ENCODE assay signal across 16 mouse cellular contexts in the genomic region with DNA sequence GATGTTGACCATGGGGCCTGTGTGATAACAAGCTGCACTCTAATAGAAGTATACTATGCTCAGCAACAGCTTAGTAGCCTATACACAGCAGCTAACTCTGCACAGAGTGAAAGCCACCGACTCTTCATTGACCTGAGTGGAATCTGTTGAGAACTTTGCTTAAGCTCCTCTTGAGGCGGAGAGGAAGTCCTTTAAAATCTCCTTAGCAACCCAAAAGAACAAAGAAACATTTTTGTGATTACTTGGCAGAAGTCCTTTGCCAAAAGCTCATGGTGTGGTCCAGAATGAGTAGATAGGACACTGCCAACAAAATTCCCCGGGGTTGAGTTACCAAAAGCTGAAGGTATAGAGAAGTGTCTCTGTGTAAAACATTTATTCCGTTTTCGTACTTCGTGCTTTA.
DNase-seq lines count a peak whose midpoint lies in the region; ATAC-seq lines count a peak whose summit lies in the region.
"Had no signal": no experiment of that assay in that cellular context is flagged by ENCODE, and none has a peak within 500 bp of the region (broad histone marks: within the 10 kb centered on the region; RNA-seq: fewer than 3 reads in every experiment).

No protein-coding gene starts in this region.

- no peaks in the 10 kb centered on the region for H3K9me3 ChIP-seq in kidney, embryonic 15.5 days (replicated peaks)
- H3K9me3 ChIP-seq in embryonic facial prominence, embryonic 15.5 days (replicated peaks), result no peaks in the 10 kb centered on the region
- no peaks in the 10 kb centered on the region for H3K9me3 ChIP-seq in forebrain, embryonic 10.5 days
- H3K9me3 ChIP-seq: neural tube, embryonic 15.5 days had no signal

- H3K4me3 ChIP-seq in kidney, embryonic 15.5 days (replicated peaks), result no peak overlapping the region
- H3K4me3 ChIP-seq in embryonic facial prominence, embryonic 15.5 days (replicated peaks), result no peak overlapping the region
- no peak overlapping the region for H3K4me3 ChIP-seq in forebrain, embryonic 10.5 days
- H3K4me3 ChIP-seq: erythroblast, embryonic 14.5 days; neural tube, embryonic 15.5 days had no signal

- H3K27me3 ChIP-seq in kidney, embryonic 15.5 days, result no peaks in the 10 kb centered on the region
- H3K27me3 ChIP-seq in embryonic facial prominence, embryonic 15.5 days, result no peaks in the 10 kb centered on the region
- no peaks in the 10 kb centered on the region for H3K27me3 ChIP-seq in forebrain, embryonic 10.5 days (ENCODE audit: poor library complexity, severe bottlenecking)
- H3K27me3 ChIP-seq: neural tube, embryonic 15.5 days had no signal

- ATAC-seq in kidney, embryonic 15.5 days (replicated peaks; ENCODE audit: low FRiP score), result no peak
- no peak for ATAC-seq in embryonic facial prominence, embryonic 15.5 days (ENCODE audit: insufficient number of reproducible peaks, low FRiP score, low TSS enrichment, low read depth)
- ATAC-seq: forebrain, embryonic 16.5 days had no signal

- no peak overlapping the region for H3K9ac ChIP-seq in kidney, embryonic 15.5 days
- H3K9ac ChIP-seq in embryonic facial prominence, embryonic 15.5 days, result no peak overlapping the region
- H3K9ac ChIP-seq: neural tube, embryonic 15.5 days had no signal

- 95% methylated on average over 6 of the region's 6 CpGs for WGBS in kidney, embryonic 15.5 days
- whole genome bisulfite sequencing in embryonic facial prominence, embryonic 15.5 days, result 87% methylated on average over 6 of the region's 6 CpGs
- WGBS in forebrain, embryonic 10.5 days, result 92% methylated on average over 6 of the region's 6 CpGs

- peaks cover 8% of the 10 kb centered on the region for H3K4me1 ChIP-seq in kidney, embryonic 15.5 days
- peaks cover 7% of the 10 kb centered on the region for H3K4me1 ChIP-seq in embryonic facial prominence, embryonic 15.5 days
- peaks cover 4% of the 10 kb centered on the region for H3K4me1 ChIP-seq in forebrain, embryonic 10.5 days
- H3K4me1 ChIP-seq: neural tube, embryonic 15.5 days had no signal

- DNase-seq in cerebellum, postnatal 10 days, result peak; percentile 4 to 10
- no peak for DNase-seq in cerebellum, postnatal 14 days
- no peak for DNase-seq in kidney, postnatal 4 days
- peak; percentile 55 for DNase-seq in lung, postnatal 10 days
- DNase-seq in spleen, postnatal 10 days (ENCODE audit: low spot score in 2 of 2), result no peak
- DNase-seq in forebrain, embryonic 10.5 days (ENCODE audit: extremely low spot score, low spot score), result no peak
- DNase-seq: adrenal gland, adult 2 months; cerebellum, adult 11-12 months; kidney, adult 8-10 months; right cerebral cortex, postnatal 4 days; thymus, adult 18-20 months had no signal

- H3K27ac ChIP-seq in kidney, embryonic 15.5 days, result peak overlapping the region; percentile 42; the same call in 1 of the 2 replicates
- H3K27ac ChIP-seq in embryonic facial prominence, embryonic 15.5 days (replicated peaks), result peak overlapping the region; percentile 60
- no peak overlapping the region for H3K27ac ChIP-seq in forebrain, embryonic 10.5 days
- H3K27ac ChIP-seq: neural tube, embryonic 15.5 days had no signal

- no peak overlapping the region for H3K4me2 ChIP-seq in kidney, embryonic 15.5 days
- no peak overlapping the region for H3K4me2 ChIP-seq in embryonic facial prominence, embryonic 15.5 days (replicated peaks)
- H3K4me2 ChIP-seq: neural tube, embryonic 15.5 days had no signal

- H3K36me3 ChIP-seq in kidney, embryonic 15.5 days, result no peaks in the 10 kb centered on the region
- no peaks in the 10 kb centered on the region for H3K36me3 ChIP-seq in embryonic facial prominence, embryonic 15.5 days
- no peaks in the 10 kb centered on the region for H3K36me3 ChIP-seq in forebrain, embryonic 10.5 days (replicated peaks)
- H3K36me3 ChIP-seq: neural tube, embryonic 15.5 days had no signal

Comparison
In these comparisons a context has a peak if more than half of its experiments do, and no peak if none do; other contexts are left out.
1. DNase-seq: peak in cerebellum, postnatal 10 days (2 of 2) and lung, postnatal 10 days (single experiment); none in cerebellum, postnatal 14 days (0 of 2), kidney, postnatal 4 days (0 of 2), spleen, postnatal 10 days (0 of 2) and forebrain, embryonic 10.5 days (single experiment).